Mouse (Mus musculus) megakaryocyte, embryonic 14.5 days (primary cell): ENCODE measurements at regions not wholly inside any gene's neighbourhood (a gene's known extent, or its start where the extent isn't known, plus 50 kb on each side); places are given as distances from the start of the nearest gene placed in this dataset.

Source experiments
- H3K27me3 ChIP-seq: replicated peaks from 2 replicates; pipeline ENCODE3; 2012; ENCODE audit warnings: inconsistent platforms
- H3K36me3 ChIP-seq: replicated peaks from 2 replicates; pipeline ENCODE3; 2012; ENCODE audit warnings: low read length, inconsistent platforms, mixed read lengths
- H3K4me1 ChIP-seq: 2 replicates; pipeline ENCODE4 v1.6.1; 2012; ENCODE audit warnings: inconsistent platforms
- H3K4me3 ChIP-seq: replicated peaks from 2 replicates; pipeline ENCODE3; 2012; ENCODE audit warnings: moderate library complexity, mild to moderate bottlenecking, inconsistent platforms
- H3K9me3 ChIP-seq: 2 replicates; pipeline ENCODE4 v1.6.1; 2012; ENCODE audit warnings: inconsistent platforms
- FLI1 ChIP-seq: IDR thresholded peaks from 2 replicates; pipeline ENCODE4 v1.6.1; 2012; ENCODE audit warnings: low read length, inconsistent platforms, mixed read lengths
- GATA1 ChIP-seq: IDR thresholded peaks from 3 replicates; pipeline ENCODE4 v1.6.1; 2012; ENCODE audit warnings: mixed read lengths, low read length, inconsistent platforms, borderline replicate concordance

GRCm38 (mm10) chr4:84203680-84204079 lies 471.4 kb downstream of the Bnc2 start:
- TF ChIP-seq GATA1 = no peak
- TF ChIP-seq FLI1 = no peak
- Histone ChIP-seq H3K27me3 (no peaks in the 10 kb centered on the region), H3K4me3 (no peak overlapping the region), H3K9me3 (no peaks in the 10 kb centered on the region; the same call in 1 of the 2 replicates), H3K36me3 (no peaks in the 10 kb centered on the region), H3K4me1 (peaks cover 32% of the 10 kb centered on the region; the same call in 1 of the 2 replicates)

- Histone ChIP-seq H3K4me1 (peaks cover 32% of the 10 kb centered on the region; the same call in 1 of the 2 replicates), H3K36me3 (no peaks in the 10 kb centered on the region), H3K27me3 (no peaks in the 10 kb centered on the region), H3K4me3 (no peak overlapping the region), H3K9me3 (no peaks in the 10 kb centered on the region; the same call in 1 of the 2 replicates)
- TF ChIP-seq GATA1 (no peak), FLI1 (no peak)
Observed at GRCm38 (mm10) chr4:84204777-84205176, 470.3 kb downstream of the Bnc2 start.

GRCm38 (mm10) chr4:84208175-84208574 lies 466.9 kb downstream of the Bnc2 start:
- peaks cover 21% of the 10 kb centered on the region; the same call in 1 of the 2 replicates for H3K4me1 ChIP-seq
- peaks cover 6% of the 10 kb centered on the region; the same call in 1 of the 2 replicates for H3K9me3 ChIP-seq
- no peaks in the 10 kb centered on the region for H3K36me3 ChIP-seq
- no peak overlapping the region for H3K4me3 ChIP-seq
- H3K27me3 ChIP-seq = no peaks in the 10 kb centered on the region
- no peak for TF ChIP-seq FLI1
- no peak for TF ChIP-seq GATA1

- Histone ChIP-seq H3K27me3 (no peaks in the 10 kb centered on the region), H3K4me1 (peaks cover 7% of the 10 kb centered on the region; the same call in 1 of the 2 replicates), H3K4me3 (no peak overlapping the region), H3K9me3 (peaks cover 9% of the 10 kb centered on the region; the same call in 1 of the 2 replicates), H3K36me3 (no peaks in the 10 kb centered on the region)
- TF ChIP-seq GATA1 (no peak), FLI1 (no peak)
Observed at GRCm38 (mm10) chr4:84209538-84209937, 465.5 kb downstream of the Bnc2 start.

- no peaks in the 10 kb centered on the region for H3K27me3 ChIP-seq
- peaks cover 3% of the 10 kb centered on the region; the same call in 1 of the 2 replicates for H3K4me1 ChIP-seq
- peaks cover 13% of the 10 kb centered on the region; the same call in 1 of the 2 replicates for H3K9me3 ChIP-seq
- H3K4me3 ChIP-seq = no peak overlapping the region
- no peak for TF ChIP-seq GATA1
- no peak for TF ChIP-seq FLI1
- no peaks in the 10 kb centered on the region for H3K36me3 ChIP-seq
Observed at GRCm38 (mm10) chr4:84211311-84211875, 463.7 kb downstream of the Bnc2 start.

- Histone ChIP-seq H3K4me1 (peaks cover 3% of the 10 kb centered on the region; the same call in 1 of the 2 replicates), H3K9me3 (peaks cover 13% of the 10 kb centered on the region; the same call in 1 of the 2 replicates), H3K36me3 (no peaks in the 10 kb centered on the region), H3K27me3 (no peaks in the 10 kb centered on the region), H3K4me3 (no peak overlapping the region)
- no peak for TF ChIP-seq FLI1
- TF ChIP-seq GATA1 = no peak
Observed at GRCm38 (mm10) chr4:84212004-84212403, 463.1 kb downstream of the Bnc2 start.

- Histone ChIP-seq H3K27me3 (peaks cover 2% of the 10 kb centered on the region), H3K4me1 (peaks cover 3% of the 10 kb centered on the region; the same call in 1 of the 2 replicates), H3K9me3 (peaks cover 13% of the 10 kb centered on the region; the same call in 1 of the 2 replicates), H3K4me3 (no peak overlapping the region), H3K36me3 (no peaks in the 10 kb centered on the region)
- TF ChIP-seq GATA1 (no peak), FLI1 (no peak)
Observed at GRCm38 (mm10) chr4:84214523-84214922, 460.6 kb downstream of the Bnc2 start.

GRCm38 (mm10) chr4:84218961-84219360 lies 456.1 kb downstream of the Bnc2 start:
- H3K27me3 ChIP-seq = peaks cover 2% of the 10 kb centered on the region
- H3K4me3 ChIP-seq = no peak overlapping the region
- peaks cover 3% of the 10 kb centered on the region; the same call in 1 of the 2 replicates for H3K4me1 ChIP-seq
- no peak for TF ChIP-seq FLI1
- TF ChIP-seq GATA1 = no peak
- no peaks in the 10 kb centered on the region for H3K36me3 ChIP-seq
- peaks cover 6% of the 10 kb centered on the region; the same call in 1 of the 2 replicates for H3K9me3 ChIP-seq

- Histone ChIP-seq H3K36me3 (no peaks in the 10 kb centered on the region), H3K9me3 (no peaks in the 10 kb centered on the region), H3K27me3 (peaks cover 2% of the 10 kb centered on the region), H3K4me3 (no peak overlapping the region), H3K4me1 (no peaks in the 10 kb centered on the region)
- TF ChIP-seq GATA1 (no peak), FLI1 (no peak)
Observed at GRCm38 (mm10) chr4:84222057-84222717, 452.9 kb downstream of the Bnc2 start.

GRCm38 (mm10) chr4:84222805-84223335 lies 452.2 kb downstream of the Bnc2 start:
- no peak for TF ChIP-seq GATA1
- TF ChIP-seq FLI1 = no peak
- no peak overlapping the region for H3K4me3 ChIP-seq
- peaks cover 2% of the 10 kb centered on the region for H3K27me3 ChIP-seq
- no peaks in the 10 kb centered on the region for H3K4me1 ChIP-seq
- no peaks in the 10 kb centered on the region for H3K36me3 ChIP-seq
- no peaks in the 10 kb centered on the region for H3K9me3 ChIP-seq
